In the genomic region with DNA sequence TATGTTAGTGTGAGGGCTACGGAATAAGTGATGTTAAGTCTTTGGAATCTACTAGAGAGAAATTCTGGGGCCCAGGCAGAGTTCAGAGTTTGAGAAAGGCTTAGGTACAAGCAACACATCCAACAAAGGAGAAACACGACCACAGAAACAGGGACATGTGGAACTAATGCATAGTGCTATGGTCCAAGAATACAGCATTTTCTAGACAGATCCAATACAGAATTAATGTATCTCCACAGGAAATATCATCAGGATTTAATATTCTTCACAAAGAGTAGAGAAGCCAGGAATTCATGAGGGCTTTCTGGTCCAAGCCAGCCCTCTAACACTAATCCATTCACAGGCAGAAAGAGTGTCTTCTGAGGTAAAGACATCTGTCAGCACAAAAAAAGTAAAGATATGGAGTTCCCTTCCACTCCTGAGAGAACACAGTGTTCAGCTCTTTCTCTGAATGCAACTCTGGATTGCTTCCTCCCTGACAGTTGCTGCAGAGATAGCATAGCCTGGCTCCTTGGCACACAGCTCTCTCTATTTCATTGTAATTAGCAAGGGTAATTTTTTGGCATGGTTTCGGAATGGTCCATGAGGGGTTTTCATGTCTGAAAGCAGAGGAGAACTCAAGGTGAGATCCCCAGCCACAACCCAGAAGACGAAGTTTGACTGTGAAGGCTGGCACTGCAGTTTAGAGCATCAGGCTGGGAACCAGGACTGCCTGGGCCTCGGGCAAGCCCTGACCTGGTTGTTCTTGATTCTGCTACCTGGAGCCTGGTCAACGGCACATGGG, we compare ENCODE assay signal across 27 mouse cellular contexts.
A peak's percentile ranks its signal among the peaks of the same experiment; 100 is the strongest.
DNase-seq lines count a peak whose midpoint lies in the region; ATAC-seq lines count a peak whose summit lies in the region.
"Had no signal": no experiment of that assay in that cellular context is flagged by ENCODE, and none has a peak within 500 bp of the region (broad histone marks: within the 10 kb centered on the region; RNA-seq: fewer than 3 reads in every experiment).

No protein-coding gene starts in this region.

- H3K9ac ChIP-seq in hindbrain, embryonic 15.5 days = no peak overlapping the region
- no peak overlapping the region for H3K9ac ChIP-seq in hindbrain, embryonic 12.5 days
- H3K9ac ChIP-seq in midbrain, embryonic 13.5 days (replicated peaks) = no peak overlapping the region
- no peak overlapping the region for H3K9ac ChIP-seq in midbrain, embryonic 15.5 days
- no peak overlapping the region for H3K9ac ChIP-seq in limb, embryonic 15.5 days
- H3K9ac ChIP-seq: embryonic facial prominence, embryonic 12.5 days; forebrain, embryonic 12.5 days; limb, embryonic 12.5 days; neural tube, embryonic 13.5 days had no signal

- WGBS in hindbrain, embryonic 15.5 days = 78% methylated on average over 6 of the region's 6 CpGs
- 82% methylated on average over 6 of the region's 6 CpGs for WGBS in hindbrain, embryonic 12.5 days
- 87% methylated on average over 6 of the region's 6 CpGs for WGBS in midbrain, embryonic 13.5 days
- 74% methylated on average over 6 of the region's 6 CpGs for WGBS in midbrain, embryonic 15.5 days
- 66% methylated on average over 6 of the region's 6 CpGs for WGBS in limb, embryonic 15.5 days

- H3K36me3 ChIP-seq in hindbrain, embryonic 15.5 days = no peaks in the 10 kb centered on the region
- H3K36me3 ChIP-seq in hindbrain, embryonic 12.5 days = no peaks in the 10 kb centered on the region
- H3K36me3 ChIP-seq in midbrain, embryonic 13.5 days = no peaks in the 10 kb centered on the region
- no peaks in the 10 kb centered on the region for H3K36me3 ChIP-seq in midbrain, embryonic 15.5 days (replicated peaks)
- H3K36me3 ChIP-seq in limb, embryonic 15.5 days = no peaks in the 10 kb centered on the region
- H3K36me3 ChIP-seq: embryonic facial prominence, embryonic 12.5 days; forebrain, embryonic 12.5 days; G1E; limb, embryonic 12.5 days; neural tube, embryonic 13.5 days had no signal

- no peaks in the 10 kb centered on the region for H3K9me3 ChIP-seq in hindbrain, embryonic 15.5 days
- H3K9me3 ChIP-seq in hindbrain, embryonic 12.5 days (replicated peaks) = no peaks in the 10 kb centered on the region
- no peaks in the 10 kb centered on the region for H3K9me3 ChIP-seq in midbrain, embryonic 13.5 days
- H3K9me3 ChIP-seq in midbrain, embryonic 15.5 days = no peaks in the 10 kb centered on the region
- H3K9me3 ChIP-seq in limb, embryonic 15.5 days = no peaks in the 10 kb centered on the region
- H3K9me3 ChIP-seq: embryonic facial prominence, embryonic 12.5 days; forebrain, embryonic 12.5 days; neural tube, embryonic 13.5 days had no signal

- H3K4me2 ChIP-seq in hindbrain, embryonic 15.5 days = no peak overlapping the region
- no peak overlapping the region for H3K4me2 ChIP-seq in hindbrain, embryonic 12.5 days (replicated peaks)
- no peak overlapping the region for H3K4me2 ChIP-seq in midbrain, embryonic 13.5 days (replicated peaks)
- no peak overlapping the region for H3K4me2 ChIP-seq in midbrain, embryonic 15.5 days
- H3K4me2 ChIP-seq in limb, embryonic 15.5 days = no peak overlapping the region
- H3K4me2 ChIP-seq: embryonic facial prominence, embryonic 12.5 days; forebrain, embryonic 12.5 days; heart, embryonic 11.5 days; limb, embryonic 12.5 days; neural tube, embryonic 13.5 days had no signal

- peaks cover 12% of the 10 kb centered on the region for H3K4me1 ChIP-seq in hindbrain, embryonic 15.5 days (replicated peaks)
- H3K4me1 ChIP-seq in hindbrain, embryonic 12.5 days = peaks cover 3% of the 10 kb centered on the region; the same call in 1 of the 2 replicates
- peaks cover 6% of the 10 kb centered on the region; the same call in 1 of the 2 replicates for H3K4me1 ChIP-seq in midbrain, embryonic 13.5 days (replicated peaks)
- H3K4me1 ChIP-seq in midbrain, embryonic 15.5 days = peaks cover 4% of the 10 kb centered on the region; the same call in 1 of the 2 replicates
- H3K4me1 ChIP-seq in limb, embryonic 15.5 days = peaks cover 10% of the 10 kb centered on the region; the same call in 1 of the 2 replicates
- H3K4me1 ChIP-seq: forebrain, embryonic 12.5 days; limb, embryonic 12.5 days had no signal

- no peak overlapping the region for H3K4me3 ChIP-seq in hindbrain, embryonic 15.5 days
- no peak overlapping the region for H3K4me3 ChIP-seq in hindbrain, embryonic 12.5 days
- no peak overlapping the region for H3K4me3 ChIP-seq in midbrain, embryonic 13.5 days (replicated peaks)
- H3K4me3 ChIP-seq in midbrain, embryonic 15.5 days = no peak overlapping the region
- no peak overlapping the region for H3K4me3 ChIP-seq in limb, embryonic 15.5 days
- H3K4me3 ChIP-seq: embryonic facial prominence, embryonic 12.5 days; forebrain, embryonic 12.5 days; left cerebral cortex, adult 2 months; limb, embryonic 12.5 days; neural tube, embryonic 13.5 days had no signal

- no peaks in the 10 kb centered on the region for H3K27me3 ChIP-seq in hindbrain, embryonic 15.5 days
- no peaks in the 10 kb centered on the region for H3K27me3 ChIP-seq in hindbrain, embryonic 12.5 days
- no peaks in the 10 kb centered on the region for H3K27me3 ChIP-seq in midbrain, embryonic 13.5 days
- H3K27me3 ChIP-seq in midbrain, embryonic 15.5 days (replicated peaks) = no peaks in the 10 kb centered on the region
- no peaks in the 10 kb centered on the region for H3K27me3 ChIP-seq in limb, embryonic 15.5 days
- H3K27me3 ChIP-seq: embryonic facial prominence, embryonic 12.5 days; limb, embryonic 12.5 days; neural tube, embryonic 13.5 days had no signal

- H3K27ac ChIP-seq in hindbrain, embryonic 15.5 days (replicated peaks) = 0 out of 2 replicates have a peak overlapping the region, but pooled peaks have one; percentile 30
- no peak overlapping the region for H3K27ac ChIP-seq in hindbrain, embryonic 12.5 days
- H3K27ac ChIP-seq in midbrain, embryonic 13.5 days = peak overlapping the region; percentile 30; the same call in 1 of the 2 replicates
- H3K27ac ChIP-seq in midbrain, embryonic 15.5 days = no peak overlapping the region
- peak overlapping the region; percentile 33; the same call in 1 of the 2 replicates for H3K27ac ChIP-seq in limb, embryonic 15.5 days
- H3K27ac ChIP-seq: embryonic facial prominence, embryonic 12.5 days; forebrain, embryonic 12.5 days; left cerebral cortex, adult 2 months; limb, embryonic 12.5 days; macrophage; neural tube, embryonic 13.5 days; stomach, postnatal 0 days had no signal

- peak; percentile 55 to 62 for DNase-seq in cerebellum, postnatal 10 days
- no peak for DNase-seq in cerebellum, postnatal 4 days (ENCODE audit: low spot score in 2 of 2)
- no peak for DNase-seq in left cerebral cortex, adult 8-10 months (ENCODE audit: low spot score in 2 of 2)
- DNase-seq: adrenal gland, postnatal 36 days; cerebellum, postnatal 36 days; gastrocnemius, postnatal 36 days; heart, postnatal 4 days; kidney, adult 18-20 months; kidney, postnatal 10 days; lung, adult 18-20 months; right cerebral cortex, postnatal 14 days; thymus, postnatal 36 days had no signal

- no peak for ATAC-seq in hindbrain, embryonic 15.5 days (ENCODE audit: low FRiP score, low read depth)
- no peak for ATAC-seq in hindbrain, embryonic 12.5 days (ENCODE audit: low FRiP score)
- no peak for ATAC-seq in midbrain, embryonic 13.5 days
- ATAC-seq in midbrain, embryonic 15.5 days (replicated peaks) = no peak
- 0 out of 2 replicates have a peak, but pooled peaks have one; percentile 30 for ATAC-seq in limb, embryonic 15.5 days (ENCODE audit: insufficient number of reproducible peaks, low FRiP score, low TSS enrichment, low read depth)
- ATAC-seq: CD4-positive, CD25-positive, alpha-beta regulatory T cell, adult 4 months had no signal

Comparison
In these comparisons a context has a peak if more than half of its experiments do, and no peak if none do; other contexts are left out.
1. DNase-seq: peak in cerebellum, postnatal 10 days (2 of 2); none in cerebellum, postnatal 4 days (0 of 2) and left cerebral cortex, adult 8-10 months (0 of 2).
2. H3K27ac ChIP-seq: peak in hindbrain, embryonic 15.5 days (single experiment), midbrain, embryonic 13.5 days (single experiment) and limb, embryonic 15.5 days (single experiment); none in hindbrain, embryonic 12.5 days (single experiment) and midbrain, embryonic 15.5 days (single experiment).